Mouse (Mus musculus): ENCODE data around the gene Glrx. TPM values are rescaled to one million over a fixed set of nuclear protein-coding genes. Genes with fewer than 3 reads are reported as not detected.
"Not testable (repeated sequence)": the region's sequence is repeated elsewhere in the genome, so short reads cannot be mapped to it uniquely, and the experiment has no call there.

Gene Glrx
- 10 to 100 TPM; 32.5 to 32.7 TPM for total RNA-seq (2021)
- long read RNA-seq, experiment 1, transcript Glrx-201 (3 exons, 1,345 nt): major isoform, 41 of 52 reads
- long read RNA-seq, experiment 1, partial matches to known transcripts: 0 of 52 reads
- long read RNA-seq, experiment 1, other reads (novel, unspliced or antisense): 11 of 52 reads
- long read RNA-seq, experiment 2, transcript Glrx-201 (3 exons, 1,345 nt): major isoform, 47 of 52 reads
- long read RNA-seq, experiment 2, partial matches to known transcripts: 1 of 52 reads
- long read RNA-seq, experiment 2, other reads (novel, unspliced or antisense): 4 of 52 reads

- DNase-seq (ENCODE audit: low spot score in 2 of 2): peak in 1 of 2 experiments; percentile 69
Measured at GRCm38 (mm10) chr13:75839719-75840481, at the start of gene Glrx. TSS of gene Glrx (plus strand) at chr13:75839868.

- DNase-seq (ENCODE audit: low spot score in 2 of 2): no peak
Measured at GRCm38 (mm10) chr13:75790550-75791205, 49.0 kb upstream of the Glrx start.

DNA sequence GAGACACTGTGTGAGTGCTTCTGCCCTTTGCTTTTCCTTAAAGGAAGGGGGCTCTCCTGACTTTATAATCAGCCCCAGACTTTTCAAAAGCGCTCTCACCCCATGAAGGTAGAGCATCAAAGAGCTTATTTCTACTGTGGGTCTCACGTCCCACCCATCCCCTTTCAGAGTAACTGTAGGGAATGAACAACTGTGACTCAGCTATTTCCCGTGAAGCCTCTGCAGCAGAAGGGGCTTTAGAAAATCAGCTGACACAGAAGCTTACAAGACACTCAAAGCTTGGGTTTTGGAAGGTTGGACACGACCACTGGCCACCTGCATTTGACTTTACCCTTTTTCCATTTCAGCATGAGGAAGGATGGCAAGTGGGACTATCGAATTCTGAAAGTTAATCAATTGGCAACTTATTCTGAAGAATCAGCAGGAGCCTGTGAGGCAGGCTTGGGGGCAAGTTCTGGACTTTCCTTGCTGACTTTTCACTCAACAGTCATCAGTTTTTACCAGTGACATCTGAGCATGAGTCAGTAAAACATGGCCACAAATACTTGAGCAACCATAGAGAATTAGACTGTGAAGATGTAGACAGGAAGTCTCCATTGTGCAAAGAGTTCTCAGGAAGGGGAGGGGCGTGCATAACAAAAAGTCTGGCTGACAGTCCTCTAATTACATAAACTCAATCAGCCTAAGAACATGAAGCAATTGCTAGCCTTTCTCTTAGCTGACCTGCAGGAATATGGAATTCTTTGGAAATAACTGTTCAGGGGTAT lies 45.6 kb upstream of the Glrx start:
- no peak for DNase-seq (ENCODE audit: low spot score in 2 of 2)

DNA sequence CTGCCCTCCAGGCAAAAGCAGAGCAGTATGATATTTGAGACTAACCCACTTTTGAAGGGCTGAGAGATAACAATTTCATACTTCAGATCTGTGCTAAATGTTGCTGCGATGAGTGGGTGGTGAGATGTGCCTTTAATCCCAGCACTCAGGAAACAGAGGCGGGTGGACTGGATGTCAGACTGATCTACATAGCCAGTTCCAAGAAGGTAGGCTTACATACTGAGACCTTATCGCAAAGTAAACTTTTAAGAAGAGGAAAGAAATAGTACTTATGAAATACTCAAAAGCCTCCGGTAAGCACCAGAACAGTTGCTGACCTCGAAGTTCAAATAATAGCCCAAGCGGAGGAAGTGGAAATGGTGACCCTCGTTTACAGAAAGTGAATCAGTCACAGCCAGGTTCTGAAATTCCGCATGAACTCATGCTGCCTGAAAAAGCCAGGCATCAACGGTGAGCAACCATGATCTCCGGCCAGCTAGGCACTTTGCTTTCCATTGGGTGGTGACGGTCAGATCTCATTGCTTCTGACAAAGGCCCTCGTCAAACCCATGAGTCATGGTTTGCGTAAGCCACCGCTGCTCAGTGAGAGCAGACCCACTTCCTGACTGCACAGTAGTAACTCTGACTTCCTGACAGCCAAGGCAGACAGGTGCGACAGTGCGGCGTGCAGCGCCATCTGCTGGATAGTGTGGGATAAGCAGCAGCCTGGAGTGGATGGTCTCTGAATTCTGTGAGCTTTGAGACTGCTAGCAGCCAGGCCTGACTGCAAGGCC lies 42.1 kb upstream of the Glrx start:
- peak; percentile 81 to 85 for DNase-seq (ENCODE audit: low spot score in 2 of 2)

GRCm38 (mm10) chr13:75798413-75799302 lies 41.0 kb upstream of the Glrx start:
- DNase-seq (ENCODE audit: low spot score in 2 of 2): peak in 1 of 2 experiments; percentile 19

DNA sequence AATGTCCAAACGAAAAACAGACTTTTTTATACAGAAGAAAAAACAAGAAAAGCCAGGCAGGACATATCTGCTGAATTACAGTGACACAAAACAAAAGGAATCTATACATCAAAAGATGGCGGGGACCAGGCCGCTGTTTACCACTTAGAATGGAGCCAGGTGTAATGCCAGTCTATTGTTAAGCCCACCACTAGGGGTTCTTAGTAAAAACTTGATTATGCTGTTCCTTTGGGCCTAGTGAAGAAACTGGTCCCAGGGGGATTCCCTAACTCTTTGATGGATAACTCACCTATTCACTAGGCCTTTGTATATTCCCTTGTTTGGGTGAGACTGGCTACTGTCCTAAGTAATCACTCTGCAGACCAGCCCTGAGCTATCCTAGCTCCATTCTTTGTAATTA lies 40.2 kb upstream of the Glrx start:
- no peak for DNase-seq (ENCODE audit: low spot score in 2 of 2)

DNA sequence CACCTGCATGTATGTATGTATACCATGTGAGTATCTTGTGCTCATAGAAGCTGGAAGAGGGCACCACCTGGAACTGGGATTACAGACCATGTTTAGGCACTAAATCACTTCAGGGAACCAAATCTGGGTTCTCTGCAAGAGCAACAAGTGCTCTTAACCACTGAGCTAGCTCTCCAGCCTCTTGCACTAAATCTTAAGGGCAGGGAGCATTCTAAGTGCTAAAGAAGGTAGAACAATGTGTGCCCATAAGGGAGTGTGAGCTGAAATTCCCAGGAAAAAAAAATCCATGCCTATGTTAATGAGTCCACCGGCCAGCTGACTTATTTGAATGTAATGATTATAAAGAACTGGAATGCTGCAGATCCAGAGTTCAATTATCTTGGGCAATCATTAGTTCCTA lies 31.7 kb upstream of the Glrx start:
- DNase-seq (ENCODE audit: low spot score in 2 of 2): no peak

GRCm38 (mm10) chr13:75809957-75810356 lies 29.7 kb upstream of the Glrx start:
- no peak for DNase-seq (ENCODE audit: low spot score in 2 of 2)

DNA sequence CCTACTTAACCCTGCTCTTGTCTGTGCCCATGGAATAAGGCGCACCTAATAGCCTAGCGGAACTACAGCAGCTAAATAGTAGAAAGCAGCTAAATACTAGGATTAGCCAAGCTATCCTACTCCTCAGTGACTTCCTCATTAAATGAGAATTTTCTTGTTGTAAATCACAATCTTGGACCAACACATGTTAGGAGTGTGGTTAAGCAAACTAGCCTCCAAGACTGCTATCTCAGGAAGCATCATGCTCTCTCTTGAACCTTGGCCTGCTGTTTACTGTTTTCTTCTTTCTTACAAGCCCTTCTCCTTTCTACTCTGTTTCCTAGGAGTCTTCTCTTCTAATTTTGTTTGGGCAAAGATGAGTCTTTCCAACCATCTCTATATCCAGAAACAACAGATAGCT lies 22.5 kb upstream of the Glrx start:
- DNase-seq (ENCODE audit: low spot score in 2 of 2): no peak

GRCm38 (mm10) chr13:75818486-75818885 lies 21.2 kb upstream of the Glrx start:
- DNase-seq (ENCODE audit: low spot score in 2 of 2): no peak

DNA sequence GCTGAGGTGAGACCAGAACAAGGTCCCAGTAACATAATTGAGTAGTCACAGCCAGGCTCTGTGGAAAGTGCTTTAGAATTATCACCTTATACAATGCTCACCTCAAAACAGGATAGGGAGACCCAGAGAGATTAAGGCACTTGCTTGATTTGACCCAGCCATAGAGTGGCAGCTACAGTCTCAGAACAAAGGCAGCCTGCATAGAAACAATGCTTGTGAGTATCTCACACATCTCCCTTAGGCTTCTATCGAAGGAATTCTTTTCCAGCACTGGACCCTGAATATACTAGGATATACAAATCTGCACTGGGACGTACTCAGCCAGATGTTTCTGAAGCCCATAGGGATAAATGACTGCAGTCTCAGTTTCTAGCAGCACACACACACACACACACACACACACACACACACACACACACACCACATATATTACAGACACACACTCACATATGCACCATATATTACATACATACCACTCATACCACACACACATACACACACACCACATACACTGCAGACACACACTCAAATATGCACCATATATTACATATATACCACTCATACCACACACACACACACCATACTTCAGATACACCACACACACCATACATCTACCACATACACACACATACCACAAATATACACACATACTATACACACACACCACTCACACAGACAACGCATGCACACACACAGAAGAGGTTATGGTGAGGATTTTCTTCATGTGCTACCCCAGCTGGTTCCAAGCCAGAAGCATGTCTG lies 20.5 kb upstream of the Glrx start:
- no peak for DNase-seq (ENCODE audit: low spot score in 2 of 2)

GRCm38 (mm10) chr13:75819898-75820297 lies 19.8 kb upstream of the Glrx start:
- no peak for DNase-seq (ENCODE audit: low spot score in 2 of 2)

- not testable (repeated sequence) for DNase-seq (ENCODE audit: low spot score in 2 of 2)
Measured at GRCm38 (mm10) chr13:75822366-75822765, 17.3 kb upstream of the Glrx start.

DNA sequence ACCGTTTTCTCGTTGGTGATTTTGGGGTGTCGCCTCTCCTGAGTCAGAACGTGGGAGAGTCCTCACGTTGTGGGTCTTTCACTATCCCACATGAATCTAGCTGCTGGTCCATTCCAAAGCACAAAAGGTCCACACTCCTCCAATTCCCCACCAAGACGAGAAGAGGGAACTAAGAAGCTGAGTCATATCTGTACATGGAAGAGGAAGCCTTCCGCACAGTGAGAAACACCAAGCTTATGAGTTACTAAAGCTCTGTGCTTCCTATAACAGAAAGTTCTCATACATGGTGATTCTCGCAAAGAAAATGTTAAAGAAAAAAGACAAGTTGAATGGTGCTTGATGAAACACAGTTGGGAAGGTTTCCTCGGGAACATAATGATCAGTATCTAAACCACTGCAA lies 16.5 kb upstream of the Glrx start:
- DNase-seq (ENCODE audit: low spot score in 2 of 2): no peak

DNA sequence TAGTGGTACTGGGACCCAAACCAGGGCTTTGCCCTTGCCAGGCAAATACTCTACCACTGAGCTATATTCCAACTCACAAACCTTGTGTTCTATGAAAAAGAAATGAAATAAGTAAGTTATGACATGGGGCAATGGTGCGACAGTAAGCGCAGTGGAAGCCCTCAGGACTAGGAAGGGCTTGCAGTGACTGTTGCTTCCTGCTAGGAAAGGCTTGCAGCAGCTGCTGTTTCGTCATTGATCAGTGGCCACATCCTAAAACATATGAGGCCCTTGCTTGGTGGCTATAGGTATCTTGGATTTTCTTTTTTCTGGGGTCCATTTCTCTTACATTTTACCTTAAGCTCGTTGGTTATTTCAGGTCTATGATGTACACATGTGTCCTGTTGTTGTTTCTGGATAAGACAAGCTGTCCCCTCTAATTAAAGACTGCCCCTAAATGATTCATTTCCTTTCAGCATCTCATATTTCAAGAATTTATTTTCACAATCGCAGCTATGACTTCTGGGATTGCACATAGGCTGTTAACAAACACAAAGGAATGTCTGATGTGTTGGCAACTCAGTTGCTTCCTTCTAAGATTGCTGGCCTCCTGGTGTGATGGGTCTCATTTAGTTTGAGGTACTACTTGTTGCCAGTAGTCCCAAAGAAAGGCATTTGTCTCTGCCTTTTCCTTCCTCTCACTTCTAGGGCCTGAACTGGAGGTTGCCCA lies 14.9 kb upstream of the Glrx start:
- no peak for DNase-seq (ENCODE audit: low spot score in 2 of 2)

GRCm38 (mm10) chr13:75825388-75825787 lies 14.3 kb upstream of the Glrx start:
- DNase-seq (ENCODE audit: low spot score in 2 of 2): no peak

- no peak for DNase-seq (ENCODE audit: low spot score in 2 of 2)
Measured at GRCm38 (mm10) chr13:75830708-75831107, 9.0 kb upstream of the Glrx start.

- no peak for DNase-seq (ENCODE audit: low spot score in 2 of 2)
Measured at GRCm38 (mm10) chr13:75831710-75832109, 8.0 kb upstream of the Glrx start.
